Mouse (Mus musculus) thymus, adult 2 months (tissue): ENCODE data around the gene Iscu.

Experiments used
- CTCF ChIP-seq: fragments of 200-500 bp; IDR thresholded peaks from 2 replicates; pipeline ENCODE4 v1.5.1; 2012; ENCODE audit warnings: mild to moderate bottlenecking, control low read depth, low read length, moderate library complexity, borderline replicate concordance; ENCODE audit not compliant: control insufficient read depth, poor library complexity, insufficient read depth; ENCODE audit errors: extremely low read depth
- POLR2A ChIP-seq: fragments of 200-500 bp; IDR thresholded peaks from 2 replicates; pipeline ENCODE4 v1.6.1; 2012; ENCODE audit warnings: mild to moderate bottlenecking, low read length, control low read depth, moderate library complexity; ENCODE audit not compliant: control insufficient read depth, poor library complexity, insufficient read depth; ENCODE audit errors: extremely low read depth

GRCm38 (mm10) chr5:113824228-113824627, 51.7 kb downstream of the Iscu start:
- no peak for TF ChIP-seq CTCF
- 0 out of 2 replicates have a peak, but pooled peaks have one; percentile 41 for TF ChIP-seq POLR2A
